Mouse (Mus musculus) MEL (cell line): ENCODE results near the gene Chat. TPM values are rescaled to one million over a fixed set of nuclear protein-coding genes. Genes with fewer than 3 reads are reported as not detected.
"Not testable (repeated sequence)": the region's sequence is repeated elsewhere in the genome, so short reads cannot be mapped to it uniquely, and the experiment has no call there.

Experiments used
- DNase-seq: peaks from one replicate; pipeline ENCODE4 v3.0.0; 2011; ENCODE audit warnings: low read depth, low spot score
- H3K27ac ChIP-seq: 2 replicates; pipeline ENCODE4 v1.5.1; 2012; ENCODE audit warnings: low read depth, mild to moderate bottlenecking, control low read depth, low read length, moderate library complexity; ENCODE audit not compliant: control insufficient read depth
- H3K27me3 ChIP-seq, 2 experiments: fragments of 150-350 bp in 1 of 2; sonication (generic) in 1 of 2; 2 replicates each; pipeline ENCODE4 v1.6.1; 2012; ENCODE audit warnings: low read length in 2 of 2, mild to moderate bottlenecking in 2 of 2, improper control_type of control experiment in 1 of 2, moderate library complexity in 1 of 2; ENCODE audit not compliant: insufficient read depth in 2 of 2, control insufficient read depth in 1 of 2
- H3K36me3 ChIP-seq, 2 experiments: 2 replicates each; pipeline ENCODE4 v1.6.1; 2012 to 2014; ENCODE audit warnings: low read length in 2 of 2, improper control_type of control experiment in 1 of 2, inconsistent platforms in 1 of 2, mild to moderate bottlenecking in 1 of 2; ENCODE audit not compliant: insufficient read depth in 2 of 2, control insufficient read depth in 1 of 2
- H3K4me1 ChIP-seq, 2 experiments: fragments of 150-350 bp in 1 of 2; sonication (generic) in 1 of 2; 2 replicates each; pipeline ENCODE4 v1.6.1; 2012; ENCODE audit warnings: low read length in 2 of 2, improper control_type of control experiment in 1 of 2, mild to moderate bottlenecking in 1 of 2; ENCODE audit not compliant: insufficient read depth in 2 of 2, control insufficient read depth in 1 of 2
- H3K4me3 ChIP-seq, 2 experiments: fragments of 150-350 bp in 1 of 2; sonication (generic) in 1 of 2; 2 replicates each; pipeline ENCODE4 v1.5.1; 2012; ENCODE audit warnings: low read depth in 2 of 2, low read length in 2 of 2, mild to moderate bottlenecking in 2 of 2, moderate library complexity in 2 of 2, control low read depth in 1 of 2, improper control_type of control experiment in 1 of 2; ENCODE audit not compliant: control insufficient read depth in 1 of 2, insufficient read depth in 1 of 2
- H3K79me2 ChIP-seq: 2 replicates; pipeline ENCODE4 v1.6.1; 2012; ENCODE audit warnings: mild to moderate bottlenecking, low read length, moderate library complexity; ENCODE audit not compliant: control insufficient read depth, poor library complexity, insufficient read depth
- H3K9ac ChIP-seq: 2 replicates; pipeline ENCODE4 v1.6.1; 2012; ENCODE audit warnings: low read depth, mild to moderate bottlenecking, control low read depth, low read length, moderate library complexity; ENCODE audit not compliant: control insufficient read depth, poor library complexity, severe bottlenecking
- H3K9me3 ChIP-seq: fragments of 150-350 bp; sonication (generic); replicated peaks from 2 replicates; pipeline ENCODE4 v1.6.1; 2012; ENCODE audit warnings: mild to moderate bottlenecking, low read length, improper control_type of control experiment, moderate library complexity; ENCODE audit not compliant: insufficient read depth
- BHLHE40 ChIP-seq: IDR thresholded peaks from 2 replicates; pipeline ENCODE4 v1.6.1; 2012; ENCODE audit warnings: low read depth, mild to moderate bottlenecking, inconsistent platforms, low read length, improper control_type of control experiment, borderline replicate concordance
- ELF1 ChIP-seq: IDR thresholded peaks from 2 replicates; pipeline ENCODE4 v1.6.1; 2014; ENCODE audit warnings: low read depth, mild to moderate bottlenecking, inconsistent platforms, low read length, improper control_type of control experiment, moderate library complexity
- EP300 ChIP-seq, 2 experiments: IDR thresholded peaks; 2 replicates each; pipeline ENCODE4 v1.6.1; 2011; ENCODE audit warnings: improper control_type of control experiment in 2 of 2, low read length in 2 of 2, low read depth in 1 of 2, mild to moderate bottlenecking in 1 of 2
- ETS1 ChIP-seq: IDR thresholded peaks from 2 replicates; pipeline ENCODE4 v1.6.1; 2012; ENCODE audit warnings: low read depth, mild to moderate bottlenecking, inconsistent platforms, low read length, improper control_type of control experiment, moderate library complexity
- GABPA ChIP-seq: IDR thresholded peaks from 2 replicates; pipeline ENCODE4 v1.6.1; 2012; ENCODE audit warnings: low read depth, mild to moderate bottlenecking, inconsistent platforms, low read length, improper control_type of control experiment, moderate library complexity
- JUND ChIP-seq: IDR thresholded peaks from 2 replicates; pipeline ENCODE4 v1.6.1; 2011; ENCODE audit warnings: low read depth, mild to moderate bottlenecking, improper control_type of control experiment, low read length
- MAFK ChIP-seq: IDR thresholded peaks from 2 replicates; pipeline ENCODE4 v1.6.1; 2011; ENCODE audit warnings: low read depth, mild to moderate bottlenecking, low read length, improper control_type of control experiment, borderline replicate concordance
- MAZ ChIP-seq: IDR thresholded peaks from 2 replicates; pipeline ENCODE4 v1.6.1; 2012; ENCODE audit warnings: low read depth, mild to moderate bottlenecking, inconsistent platforms, low read length, improper control_type of control experiment
- MEF2A ChIP-seq: IDR thresholded peaks from 2 replicates; pipeline ENCODE4 v1.6.1; 2014; ENCODE audit warnings: low read depth, mild to moderate bottlenecking, inconsistent platforms, low read length, improper control_type of control experiment; ENCODE audit not compliant: poor library complexity, insufficient replicate concordance, severe bottlenecking; ENCODE audit errors: extremely low read depth
- POLR2A ChIP-seq, 2 experiments: IDR thresholded peaks; 2 replicates each; pipeline ENCODE4 v1.6.1; 2011 to 2012; ENCODE audit warnings: low read length in 2 of 2, mild to moderate bottlenecking in 2 of 2, control low read depth in 1 of 2, improper control_type of control experiment in 1 of 2, low read depth in 1 of 2, moderate library complexity in 1 of 2; ENCODE audit not compliant: control insufficient read depth in 1 of 2, insufficient read depth in 1 of 2, poor library complexity in 1 of 2
- POLR2AphosphoS2 ChIP-seq: IDR thresholded peaks from 2 replicates; pipeline ENCODE4 v1.6.1; 2011; ENCODE audit warnings: low read length, improper control_type of control experiment
- TAL1 ChIP-seq: IDR thresholded peaks from 2 replicates; pipeline ENCODE4 v1.6.1; 2012; ENCODE audit warnings: mild to moderate bottlenecking, inconsistent platforms, low read length, moderate library complexity, mixed read lengths
- TBP ChIP-seq: IDR thresholded peaks from 2 replicates; pipeline ENCODE4 v1.8.0; 2011; ENCODE audit warnings: low read depth, low read length, improper control_type of control experiment
- ZNF384 ChIP-seq: IDR thresholded peaks from 2 replicates; pipeline ENCODE4 v1.6.1; 2012; ENCODE audit warnings: low read depth, mild to moderate bottlenecking, inconsistent platforms, low read length, improper control_type of control experiment
- polyA plus RNA-seq, 2 experiments: library from polyadenylated mRNA; stranded (reverse) in 1 of 2; unstranded in 1 of 2; fragments of >175 nt in 1 of 2; fragments of >200 nt in 1 of 2; gene quantifications; 2 replicates each; pipeline versions ENCODE4 v1.2.1 to v1.2.4; 2012; ENCODE audit warnings: low replicate concordance in 2 of 2, low read depth in 1 of 2; ENCODE audit not compliant: insufficient read length in 2 of 2, insufficient read depth in 1 of 2, missing spikeins in 1 of 2
- total RNA-seq: library from RNA; depleted of rRNA; stranded (reverse); fragments of 300-350 nt; gene quantifications from 2 replicates; pipeline ENCODE4 v1.2.3, GENCODE M21; 2012

The Chat gene
- total and polyA plus RNA-seq, 3 experiments = not detected

GRCm38 (mm10) chr14:32412075-32412474 is 53.7 kb downstream of the Chat start:
- H3K36me3 ChIP-seq = no peaks in the 10 kb centered on the region
- no peaks in the 10 kb centered on the region for H3K9me3 ChIP-seq
- TF ChIP-seq EP300 (IDR thresholded peaks at IDR 0.05; ENCODE audit: low read depth in 1 of 2, low read length in 2 of 2) (no peak), ELF1 (no peak), MAFK (no peak), POLR2A (IDR thresholded peaks at IDR 0.05; ENCODE audit: control insufficient read depth in 1 of 2, insufficient read depth in 1 of 2, low read depth in 1 of 2, low read length in 2 of 2, poor library complexity in 1 of 2) (no peak), ETS1 (no peak), JUND (no peak), POLR2AphosphoS2 (no peak), MAZ (no peak), MEF2A (no peak), ZNF384 (no peak)
- H3K27me3 ChIP-seq = peaks cover 3% of the 10 kb centered on the region in 2 experiments; a peak in 1 of 4 replicates
- no peak for DNase-seq
- no peaks in the 10 kb centered on the region for H3K4me1 ChIP-seq
- no peak overlapping the region for H3K27ac ChIP-seq
- H3K79me2 ChIP-seq = no peaks in the 10 kb centered on the region
- H3K4me3 ChIP-seq = no peak overlapping the region
- H3K9ac ChIP-seq = no peak overlapping the region

GRCm38 (mm10) chr14:32410084-32410483 is 55.7 kb downstream of the Chat start:
- Histone ChIP-seq H3K4me1 (no peaks in the 10 kb centered on the region), H3K27me3 (peaks cover 3 to 4% of the 10 kb centered on the region in 2 experiments; a peak in 1 of 4 replicates), H3K9me3 (no peaks in the 10 kb centered on the region), H3K27ac (no peak overlapping the region)
- DNase-seq = no peak
- no peak for TF ChIP-seq EP300 (IDR thresholded peaks at IDR 0.05; ENCODE audit: low read depth in 1 of 2, low read length in 2 of 2)
- no peak for TF ChIP-seq MAFK
- no peak for TF ChIP-seq POLR2AphosphoS2
- TF ChIP-seq TBP = no peak
- no peak for TF ChIP-seq TAL1
- TF ChIP-seq BHLHE40 = no peak
- no peak for TF ChIP-seq GABPA
- TF ChIP-seq, all 39 proteins: peak for 0
- H3K79me2 ChIP-seq = no peaks in the 10 kb centered on the region
- H3K36me3 ChIP-seq = no peaks in the 10 kb centered on the region
- H3K9ac ChIP-seq = no peak overlapping the region
- no peak overlapping the region for H3K4me3 ChIP-seq

GRCm38 (mm10) chr14:32405399-32405798 is 60.4 kb downstream of the Chat start:
- not testable (repeated sequence) for H3K27me3 ChIP-seq, H3K4me3 ChIP-seq, H3K4me1 ChIP-seq, H3K9me3 ChIP-seq, H3K79me2 ChIP-seq, H3K9ac ChIP-seq, H3K36me3 ChIP-seq, H3K27ac ChIP-seq, DNase-seq
